Mouse (Mus musculus) megakaryocyte-erythroid progenitor cell, adult 5-6 weeks (primary cell): ENCODE data around the gene Kcnk4. TPM values are rescaled to one million over a fixed set of nuclear protein-coding genes. Genes with fewer than 3 reads are reported as not detected.
A peak's percentile ranks its signal among the peaks of the same experiment; 100 is the strongest.

Experiments
- ATAC-seq: replicated peaks from 2 replicates; pipeline ENCODE4 v1.8.0; 2016; ENCODE audit warnings: mild to moderate bottlenecking, inconsistent platforms; ENCODE audit not compliant: severe bottlenecking, poor library complexity, low FRiP score, low TSS enrichment
- total RNA-seq, 2 experiments: library from RNA; stranded (forward) in 1 of 2; stranded (reverse) in 1 of 2; fragments of 200-1000, 215-1000 nt in 1 of 2; fragments of >200 nt in 1 of 2; fragmentation: Nextera tagmentation in 1 of 2; gene quantifications; 2 replicates each; pipeline ENCODE4 v1.2.3; 2014 to 2017

The Kcnk4 gene
- total RNA-seq, 2 experiments from 2014 or later = not detected

DNA sequence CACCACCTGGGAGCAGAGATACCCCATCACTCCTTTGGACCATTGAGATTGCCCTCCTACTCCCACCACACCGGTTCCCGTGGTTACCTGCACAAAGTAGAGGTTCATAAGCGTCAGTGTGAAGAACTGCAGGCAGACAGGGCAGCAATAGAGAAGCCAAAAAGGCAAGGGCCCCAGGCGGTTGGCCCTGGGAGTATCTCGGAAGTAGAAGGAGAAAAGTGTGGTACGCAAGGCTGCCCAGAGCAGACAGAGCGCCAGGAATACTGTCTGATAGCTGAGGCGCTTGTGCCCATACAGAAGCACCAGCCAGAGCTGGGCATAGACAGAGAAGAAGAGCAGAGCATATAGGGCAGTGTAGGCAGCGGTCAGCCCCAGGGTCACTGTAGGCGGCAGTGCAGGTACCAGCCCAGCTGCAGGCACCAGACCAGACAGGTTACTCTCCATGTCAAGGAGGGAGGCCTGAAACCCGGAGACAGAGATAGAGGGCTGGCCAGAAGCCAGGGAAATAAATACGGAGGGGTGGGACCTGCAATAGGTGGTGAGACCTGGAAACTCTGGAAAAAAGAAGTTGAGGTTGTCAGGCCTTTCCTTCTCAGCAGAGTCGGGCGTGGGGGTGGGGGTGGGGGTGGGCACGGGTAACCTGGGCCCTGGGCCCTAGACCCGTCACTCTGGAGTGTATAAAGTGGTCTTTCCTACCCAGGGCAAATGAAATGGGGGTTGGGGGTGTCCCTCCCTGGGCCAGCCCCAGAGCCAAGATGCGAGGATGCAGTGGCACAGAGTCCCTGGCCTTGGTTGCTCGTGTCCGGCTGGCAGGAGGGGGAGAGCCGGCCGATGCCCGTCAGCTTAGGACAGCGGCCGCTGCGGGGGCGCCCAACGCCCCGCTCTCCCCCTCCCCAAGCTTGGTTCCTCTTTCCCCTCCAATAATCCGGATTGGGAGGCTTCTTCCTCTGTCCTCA lies 6.4 kb upstream of the Kcnk4 start:
- ATAC-seq = no peak

DNA sequence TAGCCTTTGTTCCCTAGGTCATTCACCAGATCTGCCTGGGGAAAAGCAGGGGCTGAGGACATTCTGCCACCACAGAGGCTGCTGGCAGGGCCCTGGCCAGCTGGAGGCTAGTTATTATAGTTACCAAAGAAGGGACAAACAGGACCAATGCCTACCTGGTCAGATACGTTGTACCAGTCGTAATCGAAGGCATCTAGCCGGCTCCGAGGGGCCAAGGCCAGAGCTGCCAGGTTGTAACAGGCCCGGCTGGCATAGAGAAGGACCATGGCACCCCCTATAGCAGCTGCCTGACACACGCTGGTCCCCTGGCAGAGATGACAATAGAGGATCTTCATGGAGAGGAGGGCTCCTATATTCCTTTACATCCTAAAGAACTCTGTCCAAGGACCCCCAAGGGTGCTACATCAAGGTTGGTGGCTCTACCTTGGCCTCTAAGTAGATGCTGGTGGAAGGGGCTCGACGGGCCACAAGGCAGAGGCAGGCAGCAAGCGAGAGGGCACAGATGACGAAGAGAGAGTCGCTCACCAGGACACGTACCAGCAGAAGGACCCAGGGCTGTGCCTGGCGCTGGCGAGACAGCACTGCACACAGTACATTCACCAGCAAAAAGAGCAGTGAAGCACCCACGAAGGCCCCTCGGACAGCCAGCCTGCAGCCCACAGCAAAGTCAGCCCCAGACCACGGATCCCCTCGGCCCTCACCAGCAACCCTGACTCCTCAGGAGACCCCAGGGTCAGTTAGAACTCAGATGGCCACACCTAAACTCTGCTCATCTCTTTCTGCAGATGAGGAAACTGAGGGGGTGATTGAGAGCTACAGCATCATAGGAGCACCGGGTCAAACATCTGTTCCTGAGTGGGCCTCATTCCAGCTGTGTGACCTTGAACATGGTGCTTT lies 5.0 kb upstream of the Kcnk4 start:
- no peak for ATAC-seq

DNA sequence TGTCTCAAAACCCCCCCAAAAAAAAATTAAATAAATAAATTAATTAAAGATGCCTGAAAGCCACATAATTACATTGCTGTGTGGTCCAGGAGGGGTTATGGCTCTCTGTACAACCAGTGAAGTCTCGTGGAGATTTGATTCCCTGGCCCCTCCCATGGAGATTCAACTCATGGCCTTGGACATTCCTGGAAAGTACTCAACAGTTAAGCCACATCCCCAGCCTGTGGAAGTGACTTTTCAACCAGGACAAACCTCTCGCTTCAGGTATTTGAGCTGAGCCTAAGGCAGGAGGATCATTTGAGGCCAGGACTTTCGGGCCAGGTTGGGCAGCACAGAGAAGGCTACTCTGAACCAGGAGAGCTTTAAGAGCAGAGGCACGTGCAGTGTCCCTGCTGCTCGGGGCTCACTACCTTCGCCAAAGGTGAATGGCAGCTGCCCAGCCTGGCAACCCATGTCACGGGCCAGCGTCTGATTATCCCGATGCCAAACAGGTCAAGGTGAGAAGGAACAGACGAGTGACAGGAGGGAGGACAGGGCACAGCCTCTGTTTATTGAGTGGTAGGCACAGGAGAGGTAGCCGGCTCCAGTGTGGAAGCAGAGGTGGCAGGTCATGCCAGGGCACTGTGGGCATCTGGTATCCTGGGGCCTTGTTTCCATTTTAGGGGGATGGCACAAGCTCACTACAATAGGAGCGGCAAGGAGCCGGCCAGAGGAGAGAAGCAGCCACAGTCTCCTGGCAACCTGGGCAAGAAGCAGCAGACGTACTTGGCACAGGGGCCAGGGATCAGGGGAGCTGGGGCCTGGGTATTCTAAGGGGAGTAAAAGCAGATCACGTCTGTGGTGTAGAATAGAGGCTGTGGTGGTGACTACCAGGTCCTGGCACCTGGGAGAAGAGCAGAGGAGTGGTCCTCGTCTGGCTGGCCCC lies 3.5 kb upstream of the Kcnk4 start:
- no peak for ATAC-seq

DNA sequence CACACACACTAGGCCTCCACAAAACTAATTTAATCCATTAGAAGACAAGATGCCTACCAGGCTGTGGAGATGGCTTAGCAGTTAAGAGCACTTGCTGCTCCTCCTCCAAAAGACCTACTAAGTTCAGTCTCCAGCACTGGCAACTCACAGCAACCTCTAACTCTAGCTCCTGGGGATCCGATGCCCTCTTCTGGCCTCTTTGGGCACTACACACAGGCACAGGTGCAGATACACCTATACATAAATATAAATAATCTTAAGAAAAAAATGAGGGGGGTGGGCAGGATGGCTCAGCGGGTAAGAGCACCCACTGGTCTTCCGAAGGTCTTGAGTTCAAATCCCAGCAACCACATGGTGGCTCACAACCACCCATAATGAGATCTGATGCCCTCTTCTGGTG lies 2.0 kb upstream of the Kcnk4 start:
- ATAC-seq = no peak

DNA sequence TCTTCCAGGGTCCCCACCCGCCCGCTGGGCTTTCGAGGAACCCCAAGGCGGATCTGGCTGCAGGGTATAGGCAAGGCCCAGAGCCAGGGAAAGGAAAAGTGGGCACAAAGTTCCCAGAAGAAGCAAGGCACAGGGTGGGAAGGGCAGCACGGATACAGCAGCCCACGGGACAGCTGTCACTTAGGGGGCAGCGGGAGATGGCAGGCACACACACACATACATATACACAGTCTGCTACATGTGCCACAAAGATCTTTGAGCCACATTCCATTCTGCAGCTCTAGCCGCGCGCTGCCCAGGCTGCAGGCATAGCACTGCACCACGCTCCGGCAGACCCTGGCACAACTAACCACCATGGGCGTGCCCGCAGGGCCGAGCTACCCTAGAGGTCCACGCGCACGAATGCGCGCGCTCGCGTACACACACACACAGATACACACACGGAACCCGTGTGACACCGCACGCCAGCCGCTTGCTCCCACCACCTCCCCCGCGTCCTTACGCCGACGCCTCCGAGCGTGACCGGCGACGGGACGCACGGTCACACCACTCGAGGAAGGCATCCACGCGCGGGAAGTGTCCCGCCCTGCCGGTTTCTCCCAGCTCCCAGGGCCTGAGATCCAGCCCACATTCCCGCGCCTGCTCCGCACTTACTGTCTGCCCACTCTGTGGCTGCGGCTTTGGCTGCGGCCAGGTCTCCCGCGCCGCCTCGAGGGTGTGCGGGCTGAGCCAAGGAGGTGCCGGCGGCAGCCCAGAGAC lies 700 bp downstream of the Kcnk4 start:
- peak; percentile 50 for ATAC-seq

DNA sequence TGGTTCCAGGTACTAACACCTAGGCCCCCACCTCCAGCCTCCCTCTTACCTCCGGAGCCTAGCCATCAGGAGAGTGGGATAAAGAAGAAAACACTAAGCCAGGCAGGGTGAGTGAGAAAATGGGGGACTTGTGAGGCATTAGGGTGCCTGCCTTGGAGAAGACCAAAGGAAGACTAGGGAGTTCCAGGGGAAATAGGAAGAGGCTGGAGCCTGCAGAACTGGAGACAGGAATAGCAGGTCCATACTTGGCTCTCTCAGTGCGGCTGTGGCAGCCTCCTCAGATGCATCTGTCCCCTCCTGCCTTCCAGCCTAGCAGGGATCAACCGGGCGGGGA lies 1.2 kb downstream of the Kcnk4 start:
- ATAC-seq = no peak

DNA sequence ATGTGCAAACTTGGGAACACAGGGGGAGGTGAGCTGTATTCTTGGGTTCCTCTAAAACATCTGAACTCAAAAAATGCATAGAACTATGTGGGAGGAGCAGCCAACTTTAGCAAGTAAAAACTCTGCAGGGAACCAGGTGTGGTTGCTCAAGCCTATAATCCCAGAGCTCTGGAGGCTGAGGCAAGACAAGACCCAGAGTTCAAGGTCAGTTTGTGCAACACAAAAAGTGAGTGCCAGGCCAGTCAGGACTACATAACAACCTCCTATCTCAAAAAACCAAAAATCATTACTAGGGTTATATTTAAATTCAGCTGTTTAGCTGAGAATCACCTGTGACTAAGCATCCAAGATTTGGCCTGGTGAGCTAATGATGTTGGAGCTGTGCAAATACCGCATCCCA lies 2.3 kb downstream of the Kcnk4 start:
- no peak for ATAC-seq

DNA sequence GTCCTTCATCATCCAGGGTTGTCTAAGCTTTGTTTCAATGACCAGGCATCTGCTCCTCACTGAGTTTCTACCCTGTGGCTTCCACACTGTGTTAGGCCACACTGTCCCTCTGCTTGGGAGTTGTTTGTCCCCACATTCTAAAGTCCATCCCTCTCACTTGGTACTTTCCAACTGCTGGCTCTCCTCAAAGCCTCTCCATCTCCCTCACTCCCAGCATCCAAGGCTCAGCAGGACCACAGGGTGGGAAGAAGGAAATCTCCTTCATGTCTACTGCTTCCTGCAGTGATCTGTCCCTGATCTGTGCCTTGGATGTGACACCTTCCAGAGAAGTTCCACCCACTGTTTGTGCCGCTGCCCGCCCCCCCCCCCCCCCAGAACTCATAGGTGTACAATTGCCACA lies 3.3 kb downstream of the Kcnk4 start:
- no peak for ATAC-seq

DNA sequence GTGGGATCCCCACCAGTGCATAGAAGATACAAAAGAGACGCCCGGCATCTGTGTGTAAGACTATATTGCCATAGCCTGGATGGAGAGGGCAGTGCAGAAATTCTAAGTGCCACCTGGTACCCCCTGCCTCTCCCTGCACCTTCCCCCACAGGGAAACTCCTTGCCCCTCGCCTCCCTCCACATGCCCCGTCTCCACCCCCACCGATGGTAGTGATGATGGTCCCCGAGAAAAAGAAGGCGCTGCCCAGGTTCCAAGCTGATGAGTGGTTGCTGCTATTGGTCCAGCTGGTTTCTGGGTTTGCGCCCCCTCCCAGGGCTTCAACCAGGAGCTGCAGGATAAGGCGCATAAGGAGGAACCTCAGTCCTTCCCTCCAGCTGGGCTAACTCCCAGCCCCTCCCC lies 6.2 kb downstream of the Kcnk4 start:
- ATAC-seq = no peak

DNA sequence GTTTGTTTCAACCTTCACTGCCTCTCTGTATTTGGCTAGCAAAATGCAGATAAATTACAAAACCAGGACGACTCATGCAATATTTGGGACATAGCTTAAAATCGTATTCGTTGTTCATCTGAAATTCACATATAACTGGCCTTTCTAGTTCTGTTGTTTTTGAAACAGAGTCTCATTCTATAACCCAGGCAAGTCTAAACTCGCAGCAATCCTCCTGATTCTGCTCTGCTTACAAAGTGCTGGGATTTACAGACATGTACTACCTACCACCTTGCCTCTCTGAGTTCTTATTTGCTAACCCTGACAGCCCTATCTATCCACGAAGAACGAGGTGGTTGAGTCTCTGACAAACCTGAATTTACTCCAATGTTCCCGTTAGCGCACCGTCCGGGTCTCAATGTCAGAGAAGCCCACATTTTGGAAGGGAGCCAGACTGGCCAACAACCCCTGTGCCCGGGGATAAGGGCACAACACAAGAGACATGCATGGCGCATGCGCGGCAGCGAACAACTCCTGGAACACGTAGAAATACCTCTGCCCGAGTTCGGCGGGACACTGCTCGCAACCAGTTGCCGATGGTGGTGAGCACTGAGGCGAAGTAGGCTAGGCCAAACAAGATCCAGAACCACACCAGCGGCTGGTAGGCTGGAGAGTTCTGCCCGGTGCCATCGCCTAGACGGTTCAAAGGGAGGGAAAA lies 7.6 kb downstream of the Kcnk4 start:
- ATAC-seq = no peak

DNA sequence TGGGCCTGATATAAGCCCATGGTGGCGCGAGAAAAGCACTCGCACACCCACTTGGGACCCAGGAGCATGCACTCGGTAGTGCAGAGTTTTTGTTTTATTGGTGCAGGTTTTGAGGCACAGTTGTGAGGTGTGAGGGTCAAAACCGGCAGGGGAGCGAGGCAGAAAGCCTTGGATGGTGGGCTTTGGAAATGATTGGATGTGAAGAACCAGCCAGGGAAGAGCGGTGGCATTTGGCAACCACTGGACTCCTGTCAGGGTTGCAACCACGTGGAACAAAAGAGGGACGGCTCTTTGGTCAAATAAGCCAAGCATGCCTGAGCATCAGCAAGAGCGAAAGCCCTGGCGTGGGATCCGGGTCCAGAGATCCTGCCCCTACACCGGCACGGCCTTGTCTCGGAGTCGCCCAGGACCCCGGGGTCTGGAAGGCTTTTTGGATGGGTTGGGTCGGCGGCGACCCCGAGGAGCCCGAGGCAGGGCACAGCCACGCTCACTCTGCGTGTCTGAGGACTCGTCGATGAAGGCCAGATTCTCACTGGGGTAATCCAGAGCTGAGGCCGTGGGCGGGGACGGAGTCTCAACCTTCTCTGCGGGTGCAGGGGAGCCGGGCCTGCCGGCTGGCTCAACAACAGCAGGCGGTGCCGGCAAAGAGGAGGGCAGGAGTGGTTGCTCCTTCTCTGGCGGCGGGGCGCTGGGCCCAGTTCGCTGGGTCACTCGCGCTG lies 8.5 kb downstream of the Kcnk4 start:
- no peak for ATAC-seq

DNA sequence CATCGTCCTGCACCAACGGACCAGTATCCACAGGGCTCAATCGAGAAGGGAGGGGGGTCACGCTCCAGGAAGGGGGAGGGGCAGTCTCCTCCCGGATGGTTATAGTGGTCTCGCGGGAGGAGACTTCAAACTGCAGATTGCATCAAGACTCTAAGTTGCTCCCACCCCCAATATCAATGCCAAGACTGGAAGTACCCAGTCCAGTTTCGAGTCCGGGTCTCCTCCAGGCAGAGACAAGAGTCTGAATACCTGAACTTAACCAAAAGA lies 9.1 kb downstream of the Kcnk4 start, which contains the start of gene Catsperz:
Gene Catsperz (minus strand): TSS at position 74 of the 267 bp plus-strand sequence.
- no peak for ATAC-seq

DNA sequence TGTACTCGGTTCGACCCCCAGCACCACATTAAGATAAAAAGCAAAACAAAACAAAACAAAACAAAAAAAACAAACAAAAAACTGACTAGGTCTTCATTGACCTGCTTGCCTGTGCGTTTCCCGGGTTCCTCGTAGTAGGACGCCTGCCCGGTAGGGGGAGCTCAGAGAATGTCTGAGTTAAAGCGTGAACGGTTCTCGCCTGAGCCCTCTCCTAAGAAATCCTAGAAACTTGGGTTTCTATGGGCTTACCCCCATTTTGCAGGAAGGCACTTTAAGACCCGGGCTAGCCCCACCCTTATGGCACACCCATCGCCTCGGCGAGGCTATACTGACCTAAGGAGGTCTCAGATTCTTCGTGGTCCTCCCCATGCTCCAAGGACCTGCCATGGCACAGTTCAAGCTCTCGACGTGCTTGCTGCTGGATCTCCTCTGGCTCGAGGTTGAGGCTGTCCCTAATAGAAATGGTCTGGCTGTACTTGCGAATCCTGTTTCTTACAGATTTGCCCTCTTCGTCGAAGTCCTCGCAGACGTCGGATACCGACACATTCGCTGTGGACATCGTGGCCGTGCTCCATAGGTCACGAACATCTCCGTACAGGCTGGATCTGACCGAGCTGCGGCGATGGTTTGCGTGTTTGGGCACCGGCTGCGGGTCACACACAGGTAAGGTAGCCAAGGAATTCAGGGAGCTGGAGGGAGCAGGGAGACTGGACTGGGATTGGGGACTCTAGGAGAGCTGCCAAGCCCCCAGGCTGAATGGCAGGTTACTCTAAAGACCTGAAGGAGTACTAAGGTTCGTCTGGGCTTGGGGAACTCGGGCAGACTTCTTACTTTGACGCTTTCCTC lies 9.6 kb downstream of the Kcnk4 start:
- no peak for ATAC-seq

DNA sequence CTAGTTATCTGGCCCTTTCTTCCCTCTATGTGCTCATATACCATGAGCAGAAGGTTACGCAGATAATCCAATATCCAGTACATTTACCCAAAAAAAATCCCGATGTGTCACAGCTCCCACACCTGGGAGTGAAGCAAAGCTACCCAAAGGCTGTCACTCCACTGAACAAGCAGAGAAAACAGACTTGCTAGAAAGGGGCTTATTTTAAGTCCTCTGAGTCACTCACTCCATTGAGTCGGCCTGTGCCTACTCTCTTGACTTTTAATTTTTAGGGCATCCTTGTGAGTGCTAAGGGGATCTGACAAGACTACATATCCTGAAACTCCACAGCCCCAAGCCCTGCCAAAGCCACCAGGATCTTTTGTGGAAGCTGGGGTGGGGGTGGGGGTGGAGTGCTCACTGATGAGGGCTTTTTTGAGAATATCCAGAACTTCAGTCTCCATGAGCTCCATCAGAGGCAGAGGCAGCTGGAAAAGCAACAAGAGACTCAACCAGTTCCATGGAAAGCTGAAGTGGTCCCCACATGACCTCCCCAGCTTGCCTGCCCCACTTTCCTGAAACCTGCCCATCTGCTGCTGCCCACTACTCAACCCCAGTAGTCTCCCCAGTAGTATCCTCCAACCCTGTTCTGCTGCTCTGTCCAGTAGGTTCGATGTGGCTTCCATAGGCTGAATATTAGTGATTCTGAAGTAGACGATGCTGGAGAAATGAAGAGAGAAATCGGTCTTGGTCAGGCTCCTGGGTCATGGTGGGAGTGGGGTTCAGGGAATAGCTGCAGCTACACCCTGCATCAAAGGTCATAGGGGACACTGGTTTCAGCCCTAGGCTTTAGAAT lies 11.2 kb downstream of the Kcnk4 start:
- no peak for ATAC-seq

DNA sequence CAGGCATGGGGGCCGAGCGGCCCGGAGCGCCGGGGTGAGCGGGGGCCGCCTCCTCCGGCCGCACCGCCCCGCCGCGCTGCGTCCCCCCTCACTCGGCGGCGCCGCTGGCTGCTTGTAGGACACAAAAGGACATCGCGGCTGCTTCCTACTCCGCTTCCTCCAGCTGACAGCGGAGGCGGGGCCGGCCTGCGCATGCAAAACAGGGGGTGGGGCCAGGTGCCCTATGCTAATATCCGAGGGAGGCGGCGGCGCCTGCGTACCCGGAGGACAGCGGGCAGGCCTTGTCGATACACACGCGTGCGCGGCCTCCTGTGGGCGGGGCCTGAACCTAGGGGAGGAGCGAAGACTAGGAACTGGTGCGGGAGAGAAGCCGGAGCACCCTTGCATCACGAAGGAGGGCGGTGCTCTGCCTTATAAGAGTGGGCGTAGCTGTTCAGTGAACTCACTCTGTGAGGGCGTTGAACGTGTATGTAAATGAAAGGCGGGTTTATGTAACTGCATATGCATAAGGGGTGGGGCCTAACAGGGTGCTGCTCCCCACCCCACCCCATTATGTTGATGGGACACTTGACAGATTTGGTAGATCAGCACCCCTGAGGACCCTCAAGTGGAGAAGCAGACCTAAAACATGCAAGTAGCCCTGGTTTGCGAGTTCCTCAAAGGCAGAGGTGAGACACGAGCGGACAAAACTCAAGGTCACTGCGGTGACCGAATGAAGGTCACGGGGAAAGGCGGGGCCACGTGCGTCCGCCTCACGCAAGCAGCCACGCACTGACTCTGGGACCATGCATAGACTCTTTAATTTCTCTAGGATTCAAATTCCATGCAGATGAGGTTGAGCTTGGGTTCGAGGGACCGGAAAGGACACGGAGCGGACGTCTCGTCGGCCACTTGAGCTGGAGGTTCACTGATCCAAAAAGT lies 12.4 kb downstream of the Kcnk4 start, which contains the start of gene Esrra:
Gene Esrra (minus strand): TSS at position 167 of the 921 bp plus-strand sequence.
- ATAC-seq = peak; percentile 92
